Mouse (Mus musculus): ENCODE results near the gene Rft1. TPM values are rescaled to one million over a fixed set of nuclear protein-coding genes. Genes with fewer than 3 reads are reported as not detected.
A peak's percentile ranks its signal among the peaks of the same experiment; 100 is the strongest.

The Rft1 gene
- polyA plus RNA-seq, 1 experiment, result 12.3 TPM

GRCm38 (mm10) chr14:30713769-30714168 lies 59.6 kb downstream of the Rft1 start:
- H3K79me2 ChIP-seq (ENCODE audit: control insufficient read depth, insufficient read depth), result peaks cover 5% of the 10 kb centered on the region
- no peak for TF ChIP-seq MYOG (IDR thresholded peaks at IDR 0.05; ENCODE audit: control insufficient read depth in 1 of 3, insufficient read depth in 1 of 3, insufficient read length in 2 of 3, low read depth in 2 of 3)
- no peak for TF ChIP-seq MYOD1 (IDR thresholded peaks at IDR 0.05; ENCODE audit: control insufficient read depth in 1 of 3, insufficient read length in 2 of 3, low read depth in 2 of 3)
- TF ChIP-seq MAX (IDR thresholded peaks at IDR 0.05; ENCODE audit: low read depth), result no peak
- no peak for TF ChIP-seq TCF12 (IDR thresholded peaks at IDR 0.05; ENCODE audit: insufficient read depth, poor library complexity, severe bottlenecking)
- no peak for TF ChIP-seq SRF (IDR thresholded peaks at IDR 0.05; ENCODE audit: control insufficient read depth, insufficient read length, low read depth)
- TF ChIP-seq USF1 (IDR thresholded peaks at IDR 0.05; ENCODE audit: low read depth), result no peak
- TF ChIP-seq REST (IDR thresholded peaks at IDR 0.05; ENCODE audit: insufficient read depth, insufficient read length), result no peak
- no peak for TF ChIP-seq POLR2A (IDR thresholded peaks at IDR 0.05; ENCODE audit: insufficient read length, low read depth)
- TF ChIP-seq POLR2AphosphoS2 (IDR thresholded peaks at IDR 0.05; ENCODE audit: insufficient read length, low read depth), result no peak
- H3K4me3 ChIP-seq, result no peak overlapping the region
- no peak overlapping the region for H3K4me2 ChIP-seq (ENCODE audit: low read depth)
- no peak overlapping the region for H3ac ChIP-seq (ENCODE audit: control insufficient read depth, insufficient read length)
- no peaks in the 10 kb centered on the region for H3K36me3 ChIP-seq (ENCODE audit: control insufficient read depth, insufficient read depth)
- H3K27me3 ChIP-seq (ENCODE audit: control insufficient read depth, insufficient read depth, insufficient read length), result no peaks in the 10 kb centered on the region

GRCm38 (mm10) chr14:30714799-30715617 lies 60.8 kb downstream of the Rft1 start, which contains the start of gene Sfmbt1:
Gene Sfmbt1 (plus strand): TSS chr14:30714849.
- Histone ChIP-seq H3K4me3 (peak within 1 kb of the TSS; percentile 52), H3K27me3 (ENCODE audit: control insufficient read depth, insufficient read depth, insufficient read length) (no peaks in the 10 kb centered on the region), H3K79me2 (ENCODE audit: control insufficient read depth, insufficient read depth) (peaks cover 5% of the 10 kb centered on the region), H3K36me3 (ENCODE audit: control insufficient read depth, insufficient read depth) (no peaks in the 10 kb centered on the region), H3K4me2 (ENCODE audit: low read depth) (peak within 1 kb of the TSS; percentile 50), H3ac (ENCODE audit: control insufficient read depth, insufficient read length) (peak within 1 kb of the TSS; percentile 97)
- TF ChIP-seq MYOG (IDR thresholded peaks at IDR 0.05; ENCODE audit: control insufficient read depth in 1 of 3, insufficient read depth in 1 of 3, insufficient read length in 2 of 3, low read depth in 2 of 3) (no peak), SRF (IDR thresholded peaks at IDR 0.05; ENCODE audit: control insufficient read depth, insufficient read length, low read depth) (no peak), TCF3 (IDR thresholded peaks at IDR 0.05; ENCODE audit: insufficient read length, low read depth) (no peak), REST (IDR thresholded peaks at IDR 0.05; ENCODE audit: insufficient read depth, insufficient read length) (no peak), POLR2A (IDR thresholded peaks at IDR 0.05; ENCODE audit: insufficient read length, low read depth) (peak; percentile 6), CEBPB (IDR thresholded peaks at IDR 0.05; ENCODE audit: insufficient read depth, poor library complexity, severe bottlenecking) (no peak)

- H3K4me3 ChIP-seq, result peak overlapping the region; percentile 52
- H3K79me2 ChIP-seq (ENCODE audit: control insufficient read depth, insufficient read depth), result peaks cover 5% of the 10 kb centered on the region
- TF ChIP-seq USF1 (IDR thresholded peaks at IDR 0.05; ENCODE audit: low read depth) (no peak), REST (IDR thresholded peaks at IDR 0.05; ENCODE audit: insufficient read depth, insufficient read length) (no peak), POLR2A (IDR thresholded peaks at IDR 0.05; ENCODE audit: insufficient read length, low read depth) (no peak), SRF (IDR thresholded peaks at IDR 0.05; ENCODE audit: control insufficient read depth, insufficient read length, low read depth) (no peak), MYOG (IDR thresholded peaks at IDR 0.05; ENCODE audit: control insufficient read depth in 1 of 3, insufficient read depth in 1 of 3, insufficient read length in 2 of 3, low read depth in 2 of 3) (no peak), E2F4 (IDR thresholded peaks at IDR 0.05; ENCODE audit: insufficient read depth) (no peak), MAX (IDR thresholded peaks at IDR 0.05; ENCODE audit: low read depth) (no peak), CEBPB (IDR thresholded peaks at IDR 0.05; ENCODE audit: insufficient read depth, poor library complexity, severe bottlenecking) (no peak), POLR2AphosphoS2 (IDR thresholded peaks at IDR 0.05; ENCODE audit: insufficient read length, low read depth) (no peak), TCF12 (IDR thresholded peaks at IDR 0.05; ENCODE audit: insufficient read depth, poor library complexity, severe bottlenecking) (no peak)
- H3K36me3 ChIP-seq (ENCODE audit: control insufficient read depth, insufficient read depth), result no peaks in the 10 kb centered on the region
- H3K4me2 ChIP-seq (ENCODE audit: low read depth), result peak overlapping the region; percentile 30
- no peaks in the 10 kb centered on the region for H3K27me3 ChIP-seq (ENCODE audit: control insufficient read depth, insufficient read depth, insufficient read length)
- H3ac ChIP-seq (ENCODE audit: control insufficient read depth, insufficient read length), result peak overlapping the region; percentile 97
Measured at GRCm38 (mm10) chr14:30715618-30716050, 61.5 kb downstream of the Rft1 start.

- no peaks in the 10 kb centered on the region for H3K27me3 ChIP-seq (ENCODE audit: control insufficient read depth, insufficient read depth, insufficient read length)
- TF ChIP-seq USF1 (IDR thresholded peaks at IDR 0.05; ENCODE audit: low read depth) (no peak), MYOD1 (IDR thresholded peaks at IDR 0.05; ENCODE audit: control insufficient read depth in 1 of 3, insufficient read length in 2 of 3, low read depth in 2 of 3) (no peak), POLR2A (IDR thresholded peaks at IDR 0.05; ENCODE audit: insufficient read length, low read depth) (peak; percentile 50), TCF3 (IDR thresholded peaks at IDR 0.05; ENCODE audit: insufficient read length, low read depth) (no peak), MYOG (IDR thresholded peaks at IDR 0.05; ENCODE audit: control insufficient read depth in 1 of 3, insufficient read depth in 1 of 3, insufficient read length in 2 of 3, low read depth in 2 of 3) (no peak)
- peak overlapping the region; percentile 97 for H3ac ChIP-seq (ENCODE audit: control insufficient read depth, insufficient read length)
- peak overlapping the region; percentile 52 for H3K4me3 ChIP-seq
- no peaks in the 10 kb centered on the region for H3K36me3 ChIP-seq (ENCODE audit: control insufficient read depth, insufficient read depth)
- peaks cover 5% of the 10 kb centered on the region for H3K79me2 ChIP-seq (ENCODE audit: control insufficient read depth, insufficient read depth)
- H3K4me2 ChIP-seq (ENCODE audit: low read depth), result peak overlapping the region; percentile 93
Measured at GRCm38 (mm10) chr14:30716051-30716952, 62.1 kb downstream of the Rft1 start.

Measured in myocyte (in vitro differentiated cells).